In the genomic region with DNA sequence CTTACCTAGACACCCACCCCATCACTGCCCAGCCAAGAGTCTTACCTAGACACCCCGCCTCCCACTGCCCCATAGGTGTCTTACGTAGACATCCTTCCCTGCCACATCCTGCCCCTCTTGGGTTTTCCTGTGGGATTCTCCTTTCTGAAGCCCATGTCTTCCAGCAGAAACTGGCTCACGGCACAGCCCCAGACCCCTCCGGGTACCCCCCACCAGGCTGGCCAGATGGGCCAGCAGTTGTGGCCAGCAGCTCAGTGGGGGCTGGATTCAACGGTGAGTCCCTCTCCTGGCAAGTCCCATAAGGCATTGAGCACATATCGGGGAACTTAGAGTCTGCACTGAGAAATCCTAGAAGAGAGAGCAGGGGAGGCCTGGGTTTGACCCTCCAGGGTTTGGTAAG, we compare ENCODE assay signal across 29 mouse cellular contexts. TPM values are rescaled to one million over a fixed set of nuclear protein-coding genes. Genes with fewer than 3 reads are reported as not detected.
"Had no signal": no experiment of that assay in that cellular context is flagged by ENCODE, and none has a peak within 500 bp of the region (broad histone marks: within the 10 kb centered on the region; RNA-seq: fewer than 3 reads in every experiment).

No protein-coding gene starts in this region.

- H3K4me3 ChIP-seq: heart, adult 2 months; heart, embryonic 13.5 days; heart, embryonic 15.5 days; hindbrain, embryonic 12.5 days; hindbrain, embryonic 15.5 days; kidney, embryonic 15.5 days; limb, embryonic 12.5 days; liver, embryonic 13.5 days; liver, embryonic 15.5 days had no signal

- H3K36me3 ChIP-seq: heart, embryonic 15.5 days; hindbrain, embryonic 15.5 days had no signal

- DNase-seq: gastrocnemius, postnatal 14 days; gastrocnemius, postnatal 36 days; heart, adult 2 months; heart, postnatal 14 days; heart, postnatal 36 days; kidney, adult 11 months; kidney, adult 2 months; kidney, adult 9 months; kidney, postnatal 14 days; kidney, postnatal 36 days; layer of hippocampus, adult 9-11 months; layer of hippocampus, postnatal 36 days; left cerebral cortex, postnatal 4 days; liver; liver, embryonic 13.5 days; liver, postnatal 0 days had no signal

- H3K4me2 ChIP-seq: heart, embryonic 11.5 days; heart, embryonic 13.5 days; heart, embryonic 15.5 days; hindbrain, embryonic 12.5 days; hindbrain, embryonic 15.5 days; kidney, embryonic 15.5 days; limb, embryonic 12.5 days; liver, embryonic 11.5 days; liver, embryonic 13.5 days; liver, embryonic 15.5 days had no signal

- H3K27ac ChIP-seq: heart, adult 2 months; heart, embryonic 13.5 days; heart, embryonic 15.5 days; hindbrain, embryonic 15.5 days; hindbrain, postnatal 0 days; kidney, embryonic 15.5 days; kidney, postnatal 0 days; limb, embryonic 12.5 days; liver, embryonic 13.5 days; liver, embryonic 15.5 days had no signal

- H3K27me3 ChIP-seq: hindbrain, embryonic 15.5 days; liver, embryonic 13.5 days; liver, embryonic 15.5 days had no signal

- H3K9me3 ChIP-seq: heart, embryonic 13.5 days; heart, embryonic 15.5 days; hindbrain, embryonic 12.5 days; hindbrain, embryonic 15.5 days; kidney, embryonic 15.5 days; limb, embryonic 12.5 days; liver, embryonic 13.5 days; liver, embryonic 15.5 days had no signal

- ATAC-seq: hindbrain, postnatal 0 days; intestine, embryonic 16.5 days; liver, postnatal 0 days had no signal

- H3K9ac ChIP-seq: heart, embryonic 13.5 days; heart, embryonic 15.5 days; hindbrain, embryonic 12.5 days; hindbrain, embryonic 15.5 days; kidney, embryonic 15.5 days; limb, embryonic 12.5 days; liver, embryonic 13.5 days; liver, embryonic 15.5 days; liver, postnatal 0 days had no signal

RNA-seq across cellular contexts. Expression of gene C1qtnf1, which starts 58.3 kb away (rescaled TPM):
- total RNA-seq: hematopoietic stem cell, adult 5-6 weeks had no signal
